Mouse (Mus musculus) CH12.LX (cell line): ENCODE results near the gene Stat1. TPM values are rescaled to one million over a fixed set of nuclear protein-coding genes. Genes with fewer than 3 reads are reported as not detected.

Experiments
- DNase-seq: peaks from one replicate; pipeline ENCODE4 v3.0.0-alpha.2; 2013; ENCODE audit errors: extremely low read depth
- H3K27ac ChIP-seq: 2 replicates; pipeline ENCODE4 v1.5.1; 2012; ENCODE audit warnings: low read depth, mild to moderate bottlenecking, control low read depth, moderate library complexity; ENCODE audit not compliant: insufficient read depth
- H3K27me3 ChIP-seq: replicated peaks from 2 replicates; pipeline ENCODE3; 2012; ENCODE audit warnings: inconsistent platforms
- H3K36me3 ChIP-seq, 2 experiments: replicated peaks in 1 of 2; 2 replicates each; pipeline versions ENCODE3 to v1.6.1; 2012; ENCODE audit warnings: inconsistent platforms in 1 of 2, low read length in 1 of 2, mild to moderate bottlenecking in 1 of 2, mixed read lengths in 1 of 2, moderate library complexity in 1 of 2; ENCODE audit not compliant: control insufficient read depth in 1 of 2, insufficient read depth in 1 of 2
- H3K4me1 ChIP-seq, 2 experiments: 2 replicates each; pipeline ENCODE4 v1.6.1; 2012; ENCODE audit warnings: inconsistent platforms in 1 of 2, moderate library complexity in 1 of 2; ENCODE audit not compliant: insufficient read depth in 2 of 2, control insufficient read depth in 1 of 2
- H3K4me2 ChIP-seq: 2 replicates; pipeline ENCODE4 v1.6.1; 2012; ENCODE audit warnings: low read depth, mild to moderate bottlenecking, control low read depth; ENCODE audit not compliant: poor library complexity, insufficient read depth, severe bottlenecking
- H3K4me3 ChIP-seq, 3 experiments: fragments of 150-350 bp in 1 of 3; sonication (generic) in 1 of 3; replicated peaks in 1 of 3; 2 replicates each; pipeline versions ENCODE3 to v1.5.1; 2011 to 2012; ENCODE audit warnings: low read depth in 2 of 3, low read length in 2 of 3, mild to moderate bottlenecking in 2 of 3, moderate library complexity in 2 of 3, control low read depth in 1 of 3, improper control_type of control experiment in 1 of 3, inconsistent platforms in 1 of 3, mixed read lengths in 1 of 3; ENCODE audit not compliant: poor library complexity in 1 of 3
- H3K79me2 ChIP-seq: replicated peaks from 2 replicates; pipeline ENCODE4 v1.6.1; 2012; ENCODE audit warnings: mild to moderate bottlenecking, moderate library complexity; ENCODE audit not compliant: control insufficient read depth, poor library complexity, insufficient read depth, severe bottlenecking; ENCODE audit errors: extremely low read depth
- H3K9ac ChIP-seq: 2 replicates; pipeline ENCODE4 v1.6.1; 2012; ENCODE audit warnings: low read depth, mild to moderate bottlenecking, control low read depth, moderate library complexity; ENCODE audit not compliant: insufficient read depth
- H3K9me3 ChIP-seq: replicated peaks from 2 replicates; pipeline ENCODE3; 2012; ENCODE audit warnings: low read length, inconsistent platforms, mixed read lengths
- CHD1 ChIP-seq: IDR thresholded peaks from 2 replicates; pipeline ENCODE4 v1.6.1; 2012; ENCODE audit warnings: low read depth, low read length, improper control_type of control experiment, inconsistent platforms
- CHD2 ChIP-seq: IDR thresholded peaks from 2 replicates; pipeline ENCODE4 v1.6.1; 2011; ENCODE audit warnings: low read length, improper control_type of control experiment
- CTCF ChIP-seq, 2 experiments: IDR thresholded peaks in 1 of 2; conservative IDR thresholded peaks in 1 of 2; 2 replicates each; pipeline ENCODE4 v1.5.1; 2011 to 2012; ENCODE audit warnings: low read depth in 2 of 2, low read length in 2 of 2, improper control_type of control experiment in 1 of 2, inconsistent platforms in 1 of 2, mild to moderate bottlenecking in 1 of 2, moderate library complexity in 1 of 2
- ELF1 ChIP-seq: IDR thresholded peaks from 2 replicates; pipeline ENCODE4 v1.6.1; 2014; ENCODE audit warnings: low read depth, mild to moderate bottlenecking, inconsistent platforms, low read length, improper control_type of control experiment
- EP300 ChIP-seq: IDR thresholded peaks from 2 replicates; pipeline ENCODE4 v1.6.1; 2011; ENCODE audit warnings: low read length, improper control_type of control experiment
- GABPA ChIP-seq: IDR thresholded peaks from 2 replicates; pipeline ENCODE4 v1.6.1; 2012; ENCODE audit warnings: low read depth, low read length, improper control_type of control experiment, inconsistent platforms; ENCODE audit not compliant: insufficient replicate concordance
- JUN ChIP-seq: IDR thresholded peaks from 2 replicates; pipeline ENCODE4 v1.6.1; 2011; ENCODE audit warnings: low read depth, mild to moderate bottlenecking, low read length, improper control_type of control experiment, moderate library complexity; ENCODE audit not compliant: insufficient read depth
- JUND ChIP-seq: conservative IDR thresholded peaks from 2 replicates; pipeline ENCODE4 v1.6.1; 2011; ENCODE audit warnings: low read depth, low read length, improper control_type of control experiment
- MAFK ChIP-seq: IDR thresholded peaks from 2 replicates; pipeline ENCODE4 v1.6.1; 2011; ENCODE audit warnings: low read length, improper control_type of control experiment; ENCODE audit not compliant: insufficient replicate concordance
- MAX ChIP-seq: IDR thresholded peaks from 2 replicates; pipeline ENCODE4 v1.6.1; 2011; ENCODE audit warnings: low read length, improper control_type of control experiment
- MEF2A ChIP-seq: IDR thresholded peaks from 2 replicates; pipeline ENCODE4 v1.6.1; 2014; ENCODE audit warnings: low read depth, mild to moderate bottlenecking, inconsistent platforms, low read length, improper control_type of control experiment, borderline replicate concordance
- MXI1 ChIP-seq: IDR thresholded peaks from 2 replicates; pipeline ENCODE4 v1.6.1; 2011; ENCODE audit warnings: mild to moderate bottlenecking, low read depth, low read length, improper control_type of control experiment
- POLR2A ChIP-seq: IDR thresholded peaks from 2 replicates; pipeline ENCODE4 v1.6.1; 2011; ENCODE audit warnings: low read depth, mild to moderate bottlenecking, improper control_type of control experiment, low read length
- RCOR1 ChIP-seq: conservative IDR thresholded peaks from 2 replicates; pipeline ENCODE4 v1.6.1; 2012; ENCODE audit warnings: low read depth, mild to moderate bottlenecking, inconsistent platforms, low read length, improper control_type of control experiment
- SIN3A ChIP-seq: IDR thresholded peaks from 2 replicates; pipeline ENCODE4 v1.6.1; 2012; ENCODE audit warnings: low read length, improper control_type of control experiment, inconsistent platforms
- USF1 ChIP-seq: IDR thresholded peaks from 2 replicates; pipeline ENCODE4 v1.6.1; 2014; ENCODE audit warnings: low read depth, mild to moderate bottlenecking, inconsistent platforms, low read length, improper control_type of control experiment
- dilution Hi-C: fragments of 300-500 bp; cut with MboI; formaldehyde crosslinking; loops from 2 replicates; pipeline ENCODE4 v1.14.3; 2020; ENCODE audit warnings: low sequenced_read_pairs; ENCODE audit not compliant: extremely low pct_unique_long_range_greater_than_20kb, extremely low pct_ligation_motif_present
- in situ Hi-C: fragments of 300-500 bp; cut with MboI; formaldehyde crosslinking; loops from 3 replicates; pipeline ENCODE4 v1.14.3; 2019; ENCODE audit warnings: low sequenced_read_pairs, low pct_ligation_motif_present, low pct_unique_long_range_greater_than_20kb, mixed read lengths
- polyA plus RNA-seq: library from polyadenylated mRNA; unstranded; fragments of >175 nt; gene quantifications from 2 replicates; pipeline ENCODE4 v1.2.1, GENCODE M21; 2012; ENCODE audit warnings: low read depth; ENCODE audit not compliant: insufficient read length
- total RNA-seq, 2 experiments: library from RNA; depleted of rRNA; stranded (reverse); fragments of 300-350 nt in 1 of 2; fragments of >200 nt in 1 of 2; gene quantifications; 2 replicates each; pipeline ENCODE4 v1.2.3; 2012 to 2014

The Stat1 gene
- total and polyA plus RNA-seq, 3 experiments, result 101 to 179 (median 143) TPM

DNA sequence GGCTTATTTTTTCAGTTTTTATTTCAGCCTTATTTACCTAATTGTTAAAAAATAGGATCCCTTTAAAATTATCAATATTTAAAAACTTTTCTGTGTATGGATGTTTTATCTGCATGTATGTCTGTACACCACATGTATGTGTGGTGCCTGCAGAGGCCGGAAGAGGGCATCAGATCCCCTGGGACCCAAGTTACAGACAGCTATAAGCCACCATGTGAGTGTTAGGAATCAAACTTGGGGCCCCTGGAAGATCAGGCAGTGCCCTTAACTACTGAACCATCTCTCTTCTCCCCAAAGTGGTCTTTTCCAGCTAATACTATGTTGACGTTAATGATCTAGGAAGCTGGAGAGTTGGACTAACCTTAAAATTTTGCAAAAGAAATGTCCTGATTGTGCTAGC is 28.2 kb downstream of the Stat1 start:
- Histone ChIP-seq H3K36me3 (peaks cover 84 to 87% of the 10 kb centered on the region in 2 experiments), H3K27me3 (no peaks in the 10 kb centered on the region), H3K4me1 (peaks cover 24 to 83% of the 10 kb centered on the region in 2 experiments), H3K9ac (no peak overlapping the region), H3K79me2 (0 out of 2 replicates have a peak, but pooled peaks cover 2% of the 10 kb centered on the region), H3K4me2 (no peak overlapping the region), H3K4me3 (peak overlapping the region in 1 of 3 experiments; percentile 55), H3K9me3 (no peaks in the 10 kb centered on the region), H3K27ac (no peak overlapping the region)
- in situ Hi-C loops (no loop called here), dilution Hi-C loops (no loop called here)
- peak in 1 of 2 experiments; percentile 35; a peak in 2 of 4 replicates for TF ChIP-seq CTCF (conservative IDR thresholded peaks at IDR 0.05 in 1 of 2, IDR thresholded peaks at IDR 0.05 in 1 of 2; ENCODE audit: low read depth in 2 of 2, low read length in 2 of 2)
- TF ChIP-seq POLR2A, result no peak
- peak; percentile 57 for DNase-seq

GRCm38 (mm10) chr1:52148178-52148577 is 28.9 kb downstream of the Stat1 start:
- no peak for DNase-seq
- Histone ChIP-seq H3K9me3 (no peaks in the 10 kb centered on the region), H3K4me3 (peak overlapping the region in 1 of 3 experiments; percentile 55)
- TF ChIP-seq MEF2A, result no peak
- no peak for TF ChIP-seq CHD1
- no peak for TF ChIP-seq ELF1
- no peak for TF ChIP-seq EP300
- TF ChIP-seq GABPA, result no peak
- no peak for TF ChIP-seq CHD2
- TF ChIP-seq MAX, result no peak
- TF ChIP-seq SIN3A, result no peak
- TF ChIP-seq MXI1, result no peak
- TF ChIP-seq, all 38 proteins: peak for 0
- peaks cover 87 to 91% of the 10 kb centered on the region in 2 experiments for H3K36me3 ChIP-seq
- in situ Hi-C loops (no loop called here), dilution Hi-C loops (no loop called here)
- H3K4me2 ChIP-seq, result no peak overlapping the region
- H3K79me2 ChIP-seq, result peaks cover 2% of the 10 kb centered on the region; the same call in 1 of the 2 replicates
- no peaks in the 10 kb centered on the region for H3K27me3 ChIP-seq
- peak overlapping the region; percentile 22; the same call in 1 of the 2 replicates for H3K27ac ChIP-seq
- no peak overlapping the region for H3K9ac ChIP-seq
- H3K4me1 ChIP-seq, result peaks cover 21 to 75% of the 10 kb centered on the region in 2 experiments

- Histone ChIP-seq H3K9me3 (no peaks in the 10 kb centered on the region), H3K4me2 (no peak overlapping the region), H3K36me3 (peaks cover 89 to 91% of the 10 kb centered on the region in 2 experiments), H3K9ac (no peak overlapping the region), H3K27ac (no peak overlapping the region), H3K4me3 (no peak overlapping the region), H3K4me1 (peaks cover 17 to 70% of the 10 kb centered on the region in 2 experiments), H3K79me2 (peaks cover 2% of the 10 kb centered on the region; the same call in 1 of the 2 replicates), H3K27me3 (no peaks in the 10 kb centered on the region)
- no peak for DNase-seq
- dilution Hi-C loops (no loop called here), in situ Hi-C loops (no loop called here)
- no peak for TF ChIP-seq JUN
- no peak for TF ChIP-seq MAFK
- no peak for TF ChIP-seq ELF1
- TF ChIP-seq USF1, result no peak
- TF ChIP-seq RCOR1, result no peak
- no peak for TF ChIP-seq JUND
Measured at GRCm38 (mm10) chr1:52148696-52149095, 29.5 kb downstream of the Stat1 start.
